Mouse (Mus musculus) ovary, postnatal 14 days (tissue): ENCODE data around the gene Itgad.

Source experiments
- DNase-seq: peaks from one replicate; pipeline ENCODE4 v3.0.0; 2022; ENCODE audit warnings: low spot score

Itgad gene

DNA sequence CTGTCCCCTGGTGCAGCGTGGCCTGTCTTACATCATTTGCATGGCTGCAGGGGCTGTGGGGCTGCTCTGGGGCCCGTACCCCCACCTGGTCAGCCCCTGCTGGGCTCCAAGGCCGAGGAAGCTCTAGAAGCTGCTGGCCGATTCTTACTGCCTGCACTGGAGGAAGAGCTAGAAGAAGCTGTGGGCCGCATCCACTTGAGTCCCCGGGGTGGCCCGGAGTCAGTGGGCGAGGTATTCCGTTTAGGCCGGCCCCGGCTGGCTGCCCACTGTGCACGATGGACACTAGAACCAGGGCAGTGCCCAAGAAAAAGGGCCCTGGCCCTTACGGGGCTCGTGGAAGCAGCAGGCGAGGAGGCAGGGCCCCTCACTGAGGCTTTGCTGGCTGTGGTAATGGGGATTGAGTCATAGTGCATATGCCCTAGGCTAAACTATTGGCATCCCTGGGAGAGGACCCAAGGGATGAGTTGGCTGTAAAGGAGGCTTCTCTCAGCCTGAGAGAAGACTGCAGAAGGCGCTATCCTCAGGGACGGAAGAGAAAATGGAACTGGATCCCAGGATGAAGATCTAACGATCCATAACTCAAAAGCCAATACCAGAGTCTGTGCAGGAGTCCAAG is 90.3 kb downstream of the Itgad start:
- no peak for DNase-seq

DNA sequence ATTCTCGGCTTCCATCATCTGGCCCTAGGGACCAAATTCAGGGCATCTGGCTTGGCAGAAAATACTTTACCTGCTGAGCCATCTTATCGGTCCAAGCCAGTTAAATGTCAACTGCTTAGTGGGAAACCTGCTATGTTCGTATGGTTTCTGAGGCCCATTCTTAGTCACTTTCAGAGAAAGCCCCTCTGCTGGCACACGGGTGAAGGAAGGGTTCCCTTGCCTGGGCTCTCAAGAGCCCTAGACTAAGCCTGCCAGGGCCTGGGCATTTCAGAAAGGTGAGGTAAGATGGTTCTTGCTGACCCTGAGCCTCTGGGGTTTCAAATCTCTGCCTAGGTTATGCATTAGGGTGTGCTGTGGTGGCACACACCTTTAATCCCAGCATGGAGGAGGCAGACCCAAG is 91.4 kb downstream of the Itgad start:
- DNase-seq = no peak

DNA sequence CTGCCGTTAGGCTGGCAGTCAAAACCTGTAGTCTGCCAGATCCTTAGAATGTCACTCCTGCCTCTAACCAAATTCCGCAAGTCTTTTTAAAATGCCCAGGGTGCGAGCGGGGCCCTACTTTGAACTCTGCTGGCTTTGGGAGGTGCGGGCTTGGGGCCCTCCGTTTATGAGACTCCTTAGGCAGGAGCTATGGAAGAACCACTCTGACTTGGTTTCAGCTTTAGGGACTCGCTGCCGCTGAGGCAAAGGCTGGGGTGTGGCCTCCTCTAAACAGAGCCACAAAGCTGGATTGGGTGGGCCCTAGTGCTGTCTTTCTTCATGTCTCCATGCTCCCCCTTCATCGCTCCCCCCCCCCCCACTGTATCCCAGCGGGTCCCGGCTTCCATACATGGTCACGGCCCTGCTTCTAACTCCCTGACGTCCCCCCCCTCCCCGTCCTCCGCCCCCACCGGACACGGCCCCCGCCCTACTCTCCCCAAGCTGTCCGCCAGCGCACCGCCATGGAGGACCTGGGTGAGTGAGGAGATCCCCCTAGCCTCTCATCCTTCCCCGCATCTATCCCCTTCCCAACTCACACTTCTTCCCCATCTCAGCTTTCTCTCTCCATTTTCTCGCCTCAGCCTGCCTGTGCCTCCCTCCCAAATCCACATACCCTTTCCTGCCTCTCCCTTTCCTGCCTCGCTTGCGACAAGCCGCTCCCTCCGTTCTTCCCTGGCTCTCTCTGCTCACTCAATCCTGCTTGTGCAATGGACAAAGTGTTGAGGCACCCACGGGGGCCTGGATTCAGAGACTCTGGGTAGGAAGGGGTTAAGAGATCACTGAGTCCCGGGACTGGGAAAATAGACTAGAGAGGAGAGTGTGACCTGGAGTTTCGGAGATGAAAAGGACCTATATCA is 92.6 kb downstream of the Itgad start, which contains the start of gene Tgfb1i1:
Gene Tgfb1i1, plus strand, starts transcription at position 317 of the 896 bp plus-strand sequence.
- DNase-seq = peak; percentile 49

DNA sequence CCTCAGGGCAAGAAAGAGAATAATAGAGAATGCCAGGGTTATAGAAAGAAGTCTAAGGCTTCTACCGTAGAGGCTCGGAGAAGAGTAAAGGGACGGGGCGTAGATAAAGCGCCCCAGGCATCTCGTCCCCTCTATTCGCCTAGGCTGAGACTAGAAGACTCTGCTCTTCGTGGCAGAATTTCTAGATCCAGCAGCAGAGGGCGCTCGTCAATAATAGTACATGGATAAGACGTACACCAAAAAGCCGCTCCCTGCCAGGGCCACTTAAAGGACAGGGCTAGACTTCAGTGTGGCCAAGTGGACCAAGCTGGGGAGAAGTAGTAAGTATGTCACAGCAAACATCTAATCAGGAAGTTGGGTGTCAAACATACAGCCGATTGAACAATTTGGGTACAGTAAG is 93.3 kb downstream of the Itgad start:
- peak; percentile 86 for DNase-seq

DNA sequence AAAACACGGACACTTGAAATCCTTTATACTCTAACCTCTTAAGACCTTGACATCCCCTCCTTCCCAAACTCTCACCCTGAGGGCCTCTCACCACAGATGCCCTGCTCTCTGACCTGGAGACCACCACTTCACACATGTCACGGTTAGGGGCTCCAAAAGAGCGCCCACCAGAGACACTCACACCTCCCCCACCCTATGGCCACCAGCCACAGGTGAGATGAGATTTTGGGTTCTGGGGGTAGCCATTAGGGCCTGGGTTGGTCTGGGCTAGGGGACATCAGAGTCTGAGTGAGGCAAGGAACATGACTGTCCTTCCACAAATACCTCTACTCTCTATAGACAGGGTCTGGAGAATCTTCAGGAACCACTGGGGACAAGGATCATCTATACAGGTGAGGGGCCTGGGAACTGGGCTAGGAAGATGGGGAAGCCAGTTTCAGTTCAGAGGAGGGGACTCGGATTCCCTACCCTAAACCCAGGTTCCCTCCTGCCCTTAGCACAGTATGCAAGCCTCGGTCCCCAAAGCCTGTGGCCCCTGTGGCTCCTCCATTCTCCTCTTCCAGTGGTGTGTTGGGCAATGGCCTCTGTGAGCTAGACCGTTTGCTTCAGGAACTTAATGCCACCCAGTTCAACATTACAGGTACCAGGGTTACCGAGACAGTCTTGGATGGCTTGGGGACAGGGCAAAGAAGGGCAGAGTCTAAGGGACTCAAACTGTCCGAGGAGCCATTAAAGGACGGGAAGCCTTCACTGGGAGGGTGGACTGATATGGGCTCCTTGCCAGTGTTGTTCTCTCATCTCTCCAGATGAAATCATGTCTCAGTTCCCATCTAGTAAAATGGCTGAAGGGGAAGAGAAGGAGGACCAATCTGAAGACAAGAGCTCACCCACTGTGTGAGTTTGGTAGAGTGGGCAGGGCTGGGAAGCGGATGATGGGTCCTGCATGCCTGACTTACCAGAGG is 94.2 kb downstream of the Itgad start:
- no peak for DNase-seq

DNA sequence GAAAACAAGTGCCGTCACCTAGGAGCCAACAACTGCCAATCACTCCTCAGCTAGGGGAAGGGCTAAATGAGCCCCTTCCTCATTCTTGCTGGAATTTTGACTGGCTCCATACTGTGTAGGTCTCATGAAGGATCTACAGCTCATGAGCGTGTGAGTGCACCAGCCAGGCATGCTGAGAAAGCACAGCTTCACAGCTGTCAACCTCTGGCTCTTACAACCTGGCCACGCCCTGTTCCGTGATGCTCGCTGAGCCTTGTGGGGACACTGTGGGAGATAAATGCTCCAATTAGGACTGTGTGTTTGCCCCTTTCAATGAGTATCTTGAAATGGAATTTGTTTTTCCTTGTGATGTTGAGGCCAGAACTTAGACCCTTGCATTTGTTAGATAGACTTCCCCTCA is 95.8 kb downstream of the Itgad start:
- no peak for DNase-seq

DNA sequence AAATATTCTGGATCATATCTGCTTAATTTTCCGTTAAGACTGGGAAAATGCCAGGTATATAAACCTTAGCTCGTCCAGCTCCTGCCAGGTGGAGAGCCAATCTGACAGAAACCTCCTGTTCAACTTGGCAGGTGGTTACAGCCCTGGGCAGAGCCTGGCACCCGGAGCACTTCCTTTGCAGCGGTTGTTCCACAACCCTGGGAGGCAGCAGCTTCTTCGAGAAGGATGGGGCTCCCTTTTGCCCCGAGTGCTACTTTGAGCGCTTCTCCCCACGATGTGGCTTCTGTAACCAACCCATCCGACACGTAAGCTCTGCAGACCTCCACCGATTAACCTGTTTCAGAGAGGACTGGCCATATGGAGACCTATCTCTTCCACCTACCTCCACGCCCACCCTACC is 97.8 kb downstream of the Itgad start:
- DNase-seq = no peak

DNA sequence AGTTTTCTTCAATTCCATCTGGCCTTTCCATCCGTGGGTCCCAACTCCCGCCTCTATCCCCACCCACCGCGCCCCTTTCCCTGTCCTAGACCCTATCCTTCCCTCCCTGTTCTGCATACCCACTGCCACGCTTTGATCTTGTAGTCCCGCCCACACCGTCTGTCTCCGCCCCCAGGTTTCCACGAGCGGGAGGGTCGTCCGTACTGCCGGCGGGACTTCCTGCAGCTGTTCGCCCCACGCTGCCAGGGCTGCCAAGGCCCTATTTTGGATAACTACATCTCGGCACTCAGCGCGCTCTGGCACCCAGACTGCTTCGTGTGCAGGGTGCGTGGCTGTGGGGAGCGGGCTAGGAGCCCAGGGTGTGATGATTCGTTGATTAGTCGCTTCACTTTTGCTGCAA is 98.4 kb downstream of the Itgad start:
- DNase-seq = no peak

DNA sequence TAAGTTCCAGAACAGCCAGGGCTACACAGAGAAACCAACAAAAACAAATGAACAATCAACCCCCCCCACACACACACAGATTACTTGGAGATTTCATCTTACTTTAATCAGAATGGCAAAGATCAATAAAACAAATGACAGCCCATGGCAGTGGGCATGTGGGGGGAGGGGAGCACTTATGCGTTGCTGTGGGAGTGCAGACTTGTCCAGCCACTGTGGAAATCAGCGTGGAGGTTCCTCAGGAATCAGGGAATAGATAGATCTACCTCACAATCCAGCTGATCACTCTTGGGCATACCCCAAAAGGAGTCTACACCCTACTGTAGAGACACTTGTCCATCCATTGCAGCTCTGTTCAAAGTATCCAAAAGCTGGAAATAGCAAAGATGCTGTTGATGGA is 100.8 kb downstream of the Itgad start:
- no peak for DNase-seq

DNA sequence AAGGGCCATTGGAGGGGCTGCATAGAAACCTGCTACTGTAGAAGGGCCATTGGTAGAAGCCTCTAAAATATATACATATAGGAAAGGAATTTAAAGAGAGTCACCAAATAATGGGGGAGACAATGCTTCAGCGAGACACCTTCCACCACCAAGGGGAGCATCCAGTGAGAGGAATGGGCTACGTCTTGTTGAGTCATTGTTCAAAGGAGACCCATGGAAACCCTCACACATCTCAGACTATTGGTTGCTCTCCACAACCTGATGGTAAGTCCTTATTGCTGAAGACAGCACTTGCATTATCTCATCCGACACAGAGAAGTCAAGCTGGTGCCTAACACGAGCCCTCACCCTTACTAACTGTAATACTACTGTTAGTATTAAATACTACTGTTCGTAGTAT is 101.6 kb downstream of the Itgad start:
- DNase-seq = no peak

DNA sequence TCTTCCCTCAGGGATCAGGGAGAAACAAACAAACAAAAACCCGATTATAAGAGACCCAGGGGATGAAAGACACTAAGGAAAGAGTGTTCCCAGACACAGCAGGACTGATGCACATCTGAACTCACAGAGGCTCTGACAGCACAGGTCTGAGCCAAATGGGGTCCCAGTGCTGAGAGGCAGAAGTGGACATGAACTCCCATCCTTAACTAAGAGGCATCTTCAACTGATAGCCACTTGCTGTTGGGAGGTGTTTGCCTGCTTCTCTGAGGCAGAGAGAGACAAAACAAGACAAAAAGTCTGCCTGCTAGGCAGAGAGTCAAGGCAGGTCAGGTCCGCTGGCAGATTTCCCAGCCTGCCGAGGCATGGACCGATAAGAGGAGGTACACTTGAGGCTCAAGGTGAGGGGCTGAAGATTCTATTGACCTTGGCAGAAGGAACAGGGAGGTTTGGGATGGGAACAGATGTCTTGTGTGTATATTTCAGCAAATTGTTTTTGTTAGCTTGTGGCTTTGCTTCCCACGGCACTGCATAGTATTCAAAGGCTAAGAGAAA is 102.7 kb downstream of the Itgad start:
- peak; percentile 54 for DNase-seq

DNA sequence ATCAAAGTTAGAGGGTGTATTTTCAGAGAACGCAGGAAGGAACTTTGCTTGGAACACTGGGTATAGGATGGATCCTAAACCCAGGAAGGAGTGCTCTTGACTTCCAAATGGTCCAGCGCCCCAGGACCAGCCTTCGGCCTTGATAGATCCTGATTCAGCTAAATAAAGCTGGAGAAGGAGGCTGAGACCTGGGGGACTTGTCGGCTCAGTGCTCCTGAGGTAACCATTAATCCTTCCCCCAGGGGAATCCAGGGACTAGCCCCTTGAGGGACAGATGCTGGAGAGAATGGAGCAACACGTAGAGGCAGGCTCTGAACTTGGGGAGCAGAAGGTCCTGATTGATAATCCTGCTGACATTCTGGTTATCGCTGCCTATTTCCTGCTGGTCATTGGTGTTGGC is 111.2 kb downstream of the Itgad start, which contains the start of gene Slc5a2:
Gene Slc5a2, plus strand, starts transcription at position 247 of the 400 bp plus-strand sequence.
- no peak for DNase-seq

DNA sequence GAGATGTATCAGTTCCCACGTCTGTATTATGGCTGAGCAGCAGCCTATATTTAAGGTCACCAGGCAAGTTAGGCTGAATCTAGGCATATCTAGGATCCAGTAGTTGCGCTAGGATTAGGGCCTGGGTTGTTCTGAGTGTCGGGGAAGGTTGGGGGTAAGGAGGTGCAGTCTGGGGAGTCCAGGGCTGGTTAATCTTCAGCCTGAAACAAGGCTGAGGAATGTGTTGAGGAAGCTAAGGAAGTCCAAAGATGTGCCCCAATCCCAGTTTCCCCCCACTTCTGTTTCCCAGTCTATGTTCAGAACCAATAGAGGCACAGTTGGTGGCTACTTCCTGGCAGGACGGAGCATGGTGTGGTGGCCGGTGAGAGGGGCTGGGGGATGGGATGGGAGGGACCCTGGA is 111.9 kb downstream of the Itgad start:
- DNase-seq = no peak

DNA sequence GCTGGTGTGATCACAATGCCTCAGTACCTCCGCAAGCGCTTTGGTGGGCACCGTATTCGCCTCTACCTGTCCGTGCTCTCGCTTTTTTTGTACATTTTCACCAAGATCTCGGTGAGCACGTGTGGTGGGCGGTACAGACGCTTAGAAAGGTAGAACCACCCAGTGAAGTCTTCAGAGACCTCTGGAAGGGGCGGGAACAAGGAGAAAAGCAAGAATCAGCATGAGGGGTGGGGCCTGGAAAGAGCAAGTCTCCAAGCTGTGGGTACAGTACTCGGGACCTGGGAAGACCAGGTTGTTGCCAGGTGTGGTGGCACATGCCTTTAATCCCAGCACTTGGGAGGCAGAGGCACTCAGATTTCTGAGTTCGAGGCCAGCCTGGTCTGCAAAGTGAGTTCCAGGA is 113.2 kb downstream of the Itgad start:
- no peak for DNase-seq

DNA sequence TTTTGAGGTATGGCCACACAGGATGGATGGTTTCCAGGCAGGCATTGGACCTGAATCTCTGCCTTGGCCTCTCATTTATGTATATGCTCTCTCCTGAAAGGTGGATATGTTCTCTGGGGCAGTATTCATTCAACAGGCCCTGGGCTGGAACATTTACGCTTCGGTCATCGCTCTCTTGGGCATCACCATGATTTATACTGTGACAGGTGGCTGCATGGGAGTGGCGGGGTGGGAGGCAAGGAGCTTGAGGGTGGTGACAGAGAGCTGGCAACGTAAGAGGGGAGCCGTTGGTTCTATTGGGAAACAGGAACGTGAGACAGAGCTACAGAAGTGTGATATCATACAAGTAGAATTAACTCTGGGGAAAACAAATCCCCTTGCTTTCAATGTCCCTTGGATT is 113.6 kb downstream of the Itgad start:
- DNase-seq = no peak

DNA sequence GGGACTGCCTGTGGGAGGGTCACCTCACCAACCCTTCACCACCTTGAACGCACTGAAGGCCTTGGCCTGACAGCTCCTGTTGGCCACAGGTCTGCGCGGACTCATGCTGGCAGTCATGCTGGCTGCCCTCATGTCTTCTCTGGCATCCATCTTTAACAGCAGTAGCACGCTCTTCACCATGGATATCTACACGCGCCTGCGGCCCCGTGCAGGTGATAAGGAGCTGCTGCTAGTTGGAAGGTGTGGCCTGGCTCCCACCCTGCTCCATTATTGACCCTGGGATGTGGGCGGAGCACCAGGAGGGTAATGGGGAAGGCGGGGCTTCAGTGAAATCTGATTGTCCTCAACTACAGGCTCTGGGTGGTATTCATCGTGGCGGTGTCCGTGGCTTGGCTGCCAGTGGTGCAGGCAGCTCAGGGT is 116.3 kb downstream of the Itgad start:
- DNase-seq = no peak

DNA sequence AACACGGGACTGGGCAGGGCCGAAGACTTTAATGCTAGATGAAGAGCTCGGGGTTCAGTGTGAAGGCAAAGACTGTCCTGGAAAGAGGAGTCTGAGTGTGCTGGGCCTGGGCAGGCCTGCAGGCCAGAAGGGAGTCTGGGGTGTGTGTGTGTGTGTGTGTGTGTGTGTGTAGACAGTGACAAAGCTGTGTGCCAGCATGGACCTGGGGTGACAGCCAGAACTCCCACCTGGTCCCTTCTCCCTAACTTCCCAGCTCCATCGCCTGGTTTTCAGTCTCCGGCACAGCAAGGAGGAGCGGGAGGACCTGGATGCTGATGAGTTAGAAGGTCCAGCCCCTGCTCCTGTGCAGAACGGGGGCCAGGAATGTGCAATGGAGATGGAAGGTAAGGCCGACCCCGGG is 117.3 kb downstream of the Itgad start:
- DNase-seq = no peak
